Mouse (Mus musculus) heart, embryonic 14.5 days (tissue): ENCODE measurements around the gene Fcer1g. TPM values are rescaled to one million over a fixed set of nuclear protein-coding genes. Genes with fewer than 3 reads are reported as not detected.
A peak's percentile ranks its signal among the peaks of the same experiment; 100 is the strongest.

Source experiments
- ATAC-seq: fragments of 200-750 bp; cut with Nextera tagmentation; 2 replicates; pipeline ENCODE4 v1.8.0; 2017; ENCODE audit warnings: low read depth, moderate TSS enrichment; ENCODE audit not compliant: insufficient number of reproducible peaks, insufficient read depth, low FRiP score
- H3K27ac ChIP-seq, 2 experiments: fragments of 200-500 bp in 1 of 2; fragments of 300-500 bp in 1 of 2; sonication (generic) in 1 of 2; replicated peaks in 1 of 2; 2 replicates each; pipeline ENCODE4 v1.5.1; 2012 to 2014; ENCODE audit warnings: low read depth in 2 of 2, low read length in 2 of 2, control low read depth in 1 of 2, mild to moderate bottlenecking in 1 of 2, mixed read lengths in 1 of 2; ENCODE audit not compliant: control insufficient read depth in 1 of 2, insufficient read depth in 1 of 2
- H3K27me3 ChIP-seq: fragments of 300-500 bp; sonication (generic); 2 replicates; pipeline ENCODE4 v1.6.1; 2014; ENCODE audit warnings: mild to moderate bottlenecking, low read length, control low read depth; ENCODE audit not compliant: control insufficient read depth, insufficient read depth
- H3K36me3 ChIP-seq: fragments of 300-500 bp; sonication (generic); 2 replicates; pipeline ENCODE4 v1.6.1; 2014; ENCODE audit warnings: mild to moderate bottlenecking, control low read depth, low read length, mixed read lengths; ENCODE audit not compliant: control insufficient read depth, insufficient read depth
- H3K4me1 ChIP-seq, 2 experiments: fragments of 200-500 bp in 1 of 2; fragments of 300-500 bp in 1 of 2; sonication (generic) in 1 of 2; 2 replicates each; pipeline ENCODE4 v1.6.1; 2012 to 2014; ENCODE audit warnings: low read length in 2 of 2, control low read depth in 1 of 2, mixed read lengths in 1 of 2; ENCODE audit not compliant: control insufficient read depth in 2 of 2, insufficient read depth in 2 of 2
- H3K4me2 ChIP-seq: fragments of 300-500 bp; sonication (generic); 2 replicates; pipeline ENCODE4 v1.6.1; 2014; ENCODE audit warnings: mild to moderate bottlenecking, low read length
- H3K4me3 ChIP-seq, 2 experiments: fragments of 200-500 bp in 1 of 2; fragments of 300-500 bp in 1 of 2; sonication (generic) in 1 of 2; 2 replicates each; pipeline ENCODE4 v1.5.1; 2012 to 2014; ENCODE audit warnings: low read length in 2 of 2, mild to moderate bottlenecking in 2 of 2, control low read depth in 1 of 2, low read depth in 1 of 2, moderate library complexity in 1 of 2; ENCODE audit not compliant: control insufficient read depth in 1 of 2, insufficient read depth in 1 of 2
- H3K9ac ChIP-seq: fragments of 300-500 bp; sonication (generic); 2 replicates; pipeline ENCODE4 v1.6.1; 2014; ENCODE audit warnings: mild to moderate bottlenecking, low read length
- H3K9me3 ChIP-seq: fragments of 300-500 bp; sonication (generic); 2 replicates; pipeline ENCODE4 v1.6.1; 2016; ENCODE audit warnings: low read length, control low read depth; ENCODE audit not compliant: control insufficient read depth
- WGBS: fragments of 180-500 bp; shearing (Covaris S2); extraction: QIAGEN DNeasy Blood & Tissue Kit; methylation state at CpG from one replicate; pipeline ENCODE4 v1.1.7; 2014; 5-methylcytosine and 5-hydroxymethylcytosine counted together
- polyA plus RNA-seq: library from polyadenylated mRNA; unstranded; fragments of >200 nt; fragmentation: Nextera tagmentation; extraction: Ambion mirVana; gene quantifications from 2 replicates; pipeline ENCODE4 v1.2.1, GENCODE M21; 2014

Fcer1g gene
- polyA plus RNA-seq, 1 experiment from 2014 or later = 30.1 TPM

- H3K4me3 ChIP-seq = no peak overlapping the region
- H3K9ac ChIP-seq = no peak overlapping the region
- H3K36me3 ChIP-seq = peaks cover 18% of the 10 kb centered on the region
- H3K27me3 ChIP-seq = no peaks in the 10 kb centered on the region
- H3K4me2 ChIP-seq = no peak overlapping the region
- no peaks in the 10 kb centered on the region for H3K9me3 ChIP-seq
- ATAC-seq = no peak
- no peak overlapping the region for H3K27ac ChIP-seq
- 80% methylated on average over 3 of the region's 3 CpGs for WGBS
- H3K4me1 ChIP-seq = peaks cover 0 to 5% of the 10 kb centered on the region in 2 experiments; a peak in 1 of 4 replicates
These were observed 4.0 kb downstream of the Fcer1g start for GRCm38 (mm10) chr1:171230215-171230614.

- Histone ChIP-seq H3K9me3 (no peaks in the 10 kb centered on the region), H3K27me3 (no peaks in the 10 kb centered on the region), H3K4me1 (peaks cover 0 to 5% of the 10 kb centered on the region in 2 experiments; a peak in 1 of 4 replicates), H3K36me3 (peaks cover 13% of the 10 kb centered on the region), H3K9ac (no peak overlapping the region), H3K27ac (no peak overlapping the region), H3K4me2 (no peak overlapping the region), H3K4me3 (no peak overlapping the region)
- ATAC-seq = no peak
- 55% methylated on average over 6 of the region's 6 CpGs for WGBS
These were observed 4.4 kb downstream of the Fcer1g start for GRCm38 (mm10) chr1:171229750-171230149.

- no peak overlapping the region for H3K27ac ChIP-seq
- 91% methylated on average over 1 of the region's 1 CpGs for WGBS
- no peak overlapping the region for H3K9ac ChIP-seq
- H3K4me3 ChIP-seq = no peak overlapping the region
- no peaks in the 10 kb centered on the region for H3K36me3 ChIP-seq
- peaks cover 0 to 7% of the 10 kb centered on the region in 2 experiments; a peak in 3 of 4 replicates for H3K4me1 ChIP-seq
- no peaks in the 10 kb centered on the region for H3K27me3 ChIP-seq
- no peaks in the 10 kb centered on the region for H3K9me3 ChIP-seq
- H3K4me2 ChIP-seq = no peak overlapping the region
- ATAC-seq = no peak
These were observed 6.3 kb downstream of the Fcer1g start for GRCm38 (mm10) chr1:171227879-171228278.

- Histone ChIP-seq H3K27me3 (no peaks in the 10 kb centered on the region), H3K9ac (no peak overlapping the region), H3K27ac (no peak overlapping the region), H3K4me3 (no peak overlapping the region), H3K4me1 (peaks cover 0 to 8% of the 10 kb centered on the region in 2 experiments; a peak in 3 of 4 replicates), H3K9me3 (no peaks in the 10 kb centered on the region), H3K4me2 (no peak overlapping the region), H3K36me3 (no peaks in the 10 kb centered on the region)
- 49% methylated on average over 4 of the region's 4 CpGs for WGBS
- no peak for ATAC-seq
These were observed 7.4 kb downstream of the Fcer1g start for GRCm38 (mm10) chr1:171226780-171227179.

- Histone ChIP-seq H3K27ac (peak within 1 kb of the TSS in 1 of 2 experiments; percentile 47; a peak in 1 of 4 replicates), H3K9me3 (no peaks in the 10 kb centered on the region), H3K36me3 (peaks cover 8% of the 10 kb centered on the region), H3K4me2 (no peak within 1 kb of the TSS), H3K9ac (no peak within 1 kb of the TSS), H3K4me1 (peaks cover 5 to 16% of the 10 kb centered on the region in 2 experiments), H3K27me3 (no peaks in the 10 kb centered on the region), H3K4me3 (no peak within 1 kb of the TSS)
- WGBS = 84% methylated on average over 5 of the region's 5 CpGs
- no peak for ATAC-seq
These were observed 9.3 kb downstream of the Fcer1g start, which contains the start of gene Apoa2 for GRCm38 (mm10) chr1:171224857-171225256. Apoa2 (plus strand) TSS chr1:171225054.

GRCm38 (mm10) chr1:171223796-171224195, 10.4 kb downstream of the Fcer1g start:
- Histone ChIP-seq H3K27me3 (no peaks in the 10 kb centered on the region), H3K27ac (peak overlapping the region in 1 of 2 experiments; percentile 47; a peak in 1 of 4 replicates), H3K36me3 (peaks cover 18% of the 10 kb centered on the region), H3K4me3 (no peak overlapping the region), H3K4me1 (peaks cover 5 to 16% of the 10 kb centered on the region in 2 experiments), H3K4me2 (no peak overlapping the region), H3K9ac (no peak overlapping the region), H3K9me3 (no peaks in the 10 kb centered on the region)
- 42% methylated on average over 2 of the region's 2 CpGs for WGBS
- ATAC-seq = no peak

- peak overlapping the region; percentile 87 for H3K4me2 ChIP-seq
- WGBS = 85% methylated on average over 6 of the region's 6 CpGs
These were observed 11.0 kb downstream of the Fcer1g start for GRCm38 (mm10) chr1:171223168-171223567.

More at GRCm38 (mm10) chr1:171223168-171223567, 11.0 kb downstream of the Fcer1g start:
- no peak for ATAC-seq
- H3K9ac ChIP-seq = peak overlapping the region; percentile 68
- peak overlapping the region; percentile 35 to 49; a peak in 2 of 4 replicates for H3K4me3 ChIP-seq
- H3K27ac ChIP-seq = peak overlapping the region; percentile 81 to 93; a peak in 3 of 4 replicates
- H3K27me3 ChIP-seq = no peaks in the 10 kb centered on the region
- H3K4me1 ChIP-seq = peaks cover 5 to 16% of the 10 kb centered on the region in 2 experiments
- H3K9me3 ChIP-seq = no peaks in the 10 kb centered on the region
- H3K36me3 ChIP-seq = peaks cover 24% of the 10 kb centered on the region
